Mouse (Mus musculus): ENCODE measurements around the gene Gpr149. TPM values are rescaled to one million over a fixed set of nuclear protein-coding genes. Genes with fewer than 3 reads are reported as not detected.

The Gpr149 gene
- 0.11 TPM in 1 of 2 replicates, not detected in the other for polyA plus RNA-seq (2014; fragmentation: Nextera tagmentation; extraction: Ambion mirVana)

DNA sequence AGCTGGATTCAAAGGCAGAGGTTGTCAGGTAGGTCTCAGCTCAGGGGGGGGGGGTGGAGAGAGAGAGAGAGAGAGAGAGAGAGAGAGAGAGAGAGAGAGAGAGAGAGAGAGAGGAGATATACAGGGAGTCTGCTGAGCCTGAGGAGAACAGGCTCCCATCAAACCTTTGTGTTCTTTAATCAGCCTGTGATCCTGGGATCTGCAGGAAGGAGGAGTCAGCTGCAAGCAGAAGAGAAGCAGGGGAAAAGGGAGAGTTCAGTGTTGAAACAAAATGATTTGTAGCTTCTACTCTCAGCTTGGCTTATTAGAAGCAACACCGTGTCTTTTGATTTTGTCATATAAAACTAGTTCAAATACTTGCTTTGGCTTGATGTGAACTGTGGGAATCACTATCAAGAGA lies at the start of gene Gpr149:
TSS of gene Gpr149 (minus strand) at position 168 of the 400 bp plus-strand sequence.
- H3K4me1 ChIP-seq (replicated peaks; ENCODE audit: control insufficient read depth, insufficient read depth, low read length), result no peaks in the 10 kb centered on the region
- H3K36me3 ChIP-seq (ENCODE audit: control insufficient read depth, insufficient read depth, low read length), result no peaks in the 10 kb centered on the region
- 53% methylated on average over 1 of the region's 1 CpGs for WGBS
- no peak within 1 kb of the TSS for H3K9ac ChIP-seq (ENCODE audit: low read length)
- peaks cover 20% of the 10 kb centered on the region; the same call in 1 of the 2 replicates for H3K27me3 ChIP-seq (replicated peaks; ENCODE audit: control insufficient read depth, insufficient read depth, low read length)
- no peaks in the 10 kb centered on the region for H3K9me3 ChIP-seq (ENCODE audit: control insufficient read depth, low read length)
- ATAC-seq (replicated peaks; ENCODE audit: low FRiP score, low TSS enrichment, low read depth) (no peak), DNase-seq (ENCODE audit: low spot score) (no peak)
- H3K27ac ChIP-seq (ENCODE audit: low read depth), result no peak within 1 kb of the TSS
- peak within 1 kb of the TSS; percentile 82 for H3K4me2 ChIP-seq (ENCODE audit: low read length)
- peak within 1 kb of the TSS; percentile 45; the same call in 1 of the 2 replicates for H3K4me3 ChIP-seq (ENCODE audit: low read depth, low read length)

- 80% methylated on average over 1 of the region's 1 CpGs for WGBS
- no peak overlapping the region for H3K4me2 ChIP-seq (ENCODE audit: low read length)
- H3K4me1 ChIP-seq (replicated peaks; ENCODE audit: control insufficient read depth, insufficient read depth, low read length), result no peaks in the 10 kb centered on the region
- H3K4me3 ChIP-seq (ENCODE audit: low read depth, low read length), result no peak overlapping the region
- DNase-seq (ENCODE audit: low spot score), result no peak
- no peaks in the 10 kb centered on the region for H3K9me3 ChIP-seq (ENCODE audit: control insufficient read depth, low read length)
- no peak for ATAC-seq (replicated peaks; ENCODE audit: low FRiP score, low TSS enrichment, low read depth)
- no peak overlapping the region for H3K9ac ChIP-seq (ENCODE audit: low read length)
- no peaks in the 10 kb centered on the region for H3K36me3 ChIP-seq (ENCODE audit: control insufficient read depth, insufficient read depth, low read length)
- H3K27ac ChIP-seq (ENCODE audit: low read depth), result no peak overlapping the region
- H3K27me3 ChIP-seq (replicated peaks; ENCODE audit: control insufficient read depth, insufficient read depth, low read length), result no peaks in the 10 kb centered on the region
Observed at GRCm38 (mm10) chr3:62650551-62650950, 45.6 kb upstream of the Gpr149 start.

DNA sequence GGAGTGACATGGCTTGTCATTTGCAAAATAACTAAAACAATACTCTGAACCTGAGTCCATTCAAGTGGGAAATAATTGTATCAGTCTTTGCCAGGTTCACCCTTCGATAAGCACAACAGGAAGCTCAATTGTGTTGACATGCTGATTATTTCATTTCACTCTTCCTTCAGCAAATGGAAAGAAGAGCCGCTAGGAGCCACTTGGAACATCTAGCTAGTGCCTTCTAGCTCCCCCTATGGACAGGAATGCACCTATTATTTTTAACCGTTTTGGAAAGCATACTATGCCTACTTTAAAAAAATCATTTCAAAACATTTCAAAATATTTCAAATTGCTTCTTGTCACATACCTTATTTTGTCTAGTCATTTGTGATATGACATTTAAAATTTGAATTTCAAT lies 5.9 kb upstream of the Gpr149 start:
- Histone ChIP-seq H3K4me1 (replicated peaks; ENCODE audit: control insufficient read depth, insufficient read depth, low read length) (no peaks in the 10 kb centered on the region), H3K36me3 (ENCODE audit: control insufficient read depth, insufficient read depth, low read length) (no peaks in the 10 kb centered on the region), H3K27me3 (replicated peaks; ENCODE audit: control insufficient read depth, insufficient read depth, low read length) (no peaks in the 10 kb centered on the region), H3K9me3 (ENCODE audit: control insufficient read depth, low read length) (no peaks in the 10 kb centered on the region), H3K4me2 (ENCODE audit: low read length) (no peak overlapping the region), H3K4me3 (ENCODE audit: low read depth, low read length) (no peak overlapping the region), H3K27ac (ENCODE audit: low read depth) (no peak overlapping the region), H3K9ac (ENCODE audit: low read length) (no peak overlapping the region)
- no peak for DNase-seq (ENCODE audit: low spot score)
- ATAC-seq (replicated peaks; ENCODE audit: low FRiP score, low TSS enrichment, low read depth), result no peak
- WGBS, result 67% methylated on average over 3 of the region's 3 CpGs

GRCm38 (mm10) chr3:62605931-62606330 lies 991 bp upstream of the Gpr149 start:
- Histone ChIP-seq H3K4me3 (ENCODE audit: low read depth, low read length) (no peak overlapping the region), H3K4me2 (ENCODE audit: low read length) (no peak overlapping the region), H3K27ac (ENCODE audit: low read depth) (no peak overlapping the region), H3K4me1 (replicated peaks; ENCODE audit: control insufficient read depth, insufficient read depth, low read length) (no peaks in the 10 kb centered on the region), H3K9ac (ENCODE audit: low read length) (no peak overlapping the region), H3K9me3 (ENCODE audit: control insufficient read depth, low read length) (no peaks in the 10 kb centered on the region), H3K36me3 (ENCODE audit: control insufficient read depth, insufficient read depth, low read length) (no peaks in the 10 kb centered on the region), H3K27me3 (replicated peaks; ENCODE audit: control insufficient read depth, insufficient read depth, low read length) (peaks cover 20% of the 10 kb centered on the region; the same call in 1 of the 2 replicates)
- 80% methylated on average over 2 of the region's 2 CpGs for WGBS
- ATAC-seq (replicated peaks; ENCODE audit: low FRiP score, low TSS enrichment, low read depth), result no peak
- DNase-seq (ENCODE audit: low spot score), result no peak

DNA sequence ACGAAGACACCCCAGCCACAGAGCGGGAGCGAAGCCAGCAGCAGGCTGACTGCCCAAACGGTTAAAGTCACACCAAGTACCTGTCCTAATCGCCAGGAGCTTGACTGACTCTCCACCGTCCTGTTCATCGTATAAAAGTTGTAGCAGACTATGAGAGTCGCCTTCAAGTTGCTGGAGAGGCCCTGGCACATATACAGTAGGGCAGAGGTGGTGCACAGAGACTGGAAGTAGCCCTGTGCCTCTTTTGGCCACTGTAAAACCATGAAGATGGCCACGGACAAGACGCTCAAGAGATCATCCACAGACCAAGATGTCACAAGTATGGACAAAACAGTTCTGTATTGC lies 921 bp downstream of the Gpr149 start:
- Histone ChIP-seq H3K27me3 (replicated peaks; ENCODE audit: control insufficient read depth, insufficient read depth, low read length) (peaks cover 20% of the 10 kb centered on the region; the same call in 1 of the 2 replicates), H3K4me2 (ENCODE audit: low read length) (peak overlapping the region; percentile 82), H3K9me3 (ENCODE audit: control insufficient read depth, low read length) (no peaks in the 10 kb centered on the region), H3K4me1 (replicated peaks; ENCODE audit: control insufficient read depth, insufficient read depth, low read length) (no peaks in the 10 kb centered on the region), H3K9ac (ENCODE audit: low read length) (no peak overlapping the region), H3K27ac (ENCODE audit: low read depth) (no peak overlapping the region), H3K4me3 (ENCODE audit: low read depth, low read length) (peak overlapping the region; percentile 45), H3K36me3 (ENCODE audit: control insufficient read depth, insufficient read depth, low read length) (no peaks in the 10 kb centered on the region)
- ATAC-seq (replicated peaks; ENCODE audit: low FRiP score, low TSS enrichment, low read depth) (no peak), DNase-seq (ENCODE audit: low spot score) (peak; percentile 52)
- WGBS, result 15% methylated on average over 10 of the region's 10 CpGs

GRCm38 (mm10) chr3:62603231-62604046 lies 1.5 kb downstream of the Gpr149 start:
- Histone ChIP-seq H3K27me3 (replicated peaks; ENCODE audit: control insufficient read depth, insufficient read depth, low read length) (peaks cover 20% of the 10 kb centered on the region; the same call in 1 of the 2 replicates), H3K9me3 (ENCODE audit: control insufficient read depth, low read length) (no peaks in the 10 kb centered on the region), H3K4me2 (ENCODE audit: low read length) (peak overlapping the region; percentile 82), H3K9ac (ENCODE audit: low read length) (no peak overlapping the region), H3K4me3 (ENCODE audit: low read depth, low read length) (peak overlapping the region; percentile 45), H3K4me1 (replicated peaks; ENCODE audit: control insufficient read depth, insufficient read depth, low read length) (no peaks in the 10 kb centered on the region), H3K27ac (ENCODE audit: low read depth) (no peak overlapping the region), H3K36me3 (ENCODE audit: control insufficient read depth, insufficient read depth, low read length) (no peaks in the 10 kb centered on the region)
- DNase-seq (ENCODE audit: low spot score) (peak; percentile 60), ATAC-seq (replicated peaks; ENCODE audit: low FRiP score, low TSS enrichment, low read depth) (0 out of 2 replicates have a peak, but pooled peaks have one; percentile 43)
- WGBS, result 1% methylated on average over 40 of the region's 40 CpGs

DNA sequence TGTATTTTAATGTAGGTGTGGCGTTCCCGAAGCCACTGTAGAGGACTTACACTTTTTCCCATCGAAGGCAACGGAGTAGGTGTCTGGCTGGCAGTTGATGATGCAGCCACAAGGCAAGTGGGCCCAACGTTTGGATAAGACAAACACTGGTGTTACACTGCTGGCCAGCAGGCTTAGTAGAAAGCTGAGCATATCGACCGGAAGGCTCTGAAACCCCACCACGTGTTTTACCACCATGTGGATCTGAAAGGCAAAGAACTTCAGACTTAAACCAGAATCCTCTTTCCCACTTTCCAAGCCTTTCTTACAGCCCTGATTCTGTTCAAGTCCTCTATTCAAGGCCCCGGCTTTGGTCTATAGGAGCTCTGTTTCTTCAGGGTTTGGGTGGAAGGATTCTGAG lies 2.5 kb downstream of the Gpr149 start:
- Histone ChIP-seq H3K27ac (ENCODE audit: low read depth) (no peak overlapping the region), H3K9ac (ENCODE audit: low read length) (no peak overlapping the region), H3K4me1 (replicated peaks; ENCODE audit: control insufficient read depth, insufficient read depth, low read length) (no peaks in the 10 kb centered on the region), H3K36me3 (ENCODE audit: control insufficient read depth, insufficient read depth, low read length) (no peaks in the 10 kb centered on the region), H3K27me3 (replicated peaks; ENCODE audit: control insufficient read depth, insufficient read depth, low read length) (peaks cover 20% of the 10 kb centered on the region; the same call in 1 of the 2 replicates), H3K4me2 (ENCODE audit: low read length) (no peak overlapping the region), H3K9me3 (ENCODE audit: control insufficient read depth, low read length) (no peaks in the 10 kb centered on the region), H3K4me3 (ENCODE audit: low read depth, low read length) (no peak overlapping the region)
- WGBS, result 72% methylated on average over 9 of the region's 9 CpGs
- DNase-seq (ENCODE audit: low spot score) (no peak), ATAC-seq (replicated peaks; ENCODE audit: low FRiP score, low TSS enrichment, low read depth) (no peak)

DNA sequence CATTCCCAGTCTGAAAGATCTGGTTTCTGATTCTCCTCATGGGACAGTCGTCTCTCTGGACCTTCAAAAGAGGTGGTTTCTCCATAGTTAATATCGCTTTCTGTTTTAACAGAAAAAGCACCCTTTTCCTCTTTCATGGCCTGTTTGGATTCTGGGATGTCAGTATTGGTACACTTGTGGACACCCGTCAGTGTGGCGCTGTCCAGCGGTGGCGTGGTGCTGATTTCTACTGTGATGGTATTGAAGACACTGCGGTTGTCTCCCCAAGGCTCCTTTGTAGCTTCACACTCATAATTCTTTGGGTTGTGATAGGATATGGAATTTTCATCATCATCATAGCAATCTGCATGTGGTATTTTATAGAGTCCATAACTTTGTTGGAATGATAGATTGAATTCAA lies 10.1 kb downstream of the Gpr149 start:
- H3K9ac ChIP-seq (ENCODE audit: low read length), result no peak overlapping the region
- peak; percentile 82 for DNase-seq (ENCODE audit: low spot score)
- no peak overlapping the region for H3K27ac ChIP-seq (ENCODE audit: low read depth)
- ATAC-seq (replicated peaks; ENCODE audit: low FRiP score, low TSS enrichment, low read depth), result no peak
- no peaks in the 10 kb centered on the region for H3K27me3 ChIP-seq (replicated peaks; ENCODE audit: control insufficient read depth, insufficient read depth, low read length)
- WGBS, result 27% methylated on average over 7 of the region's 7 CpGs
- H3K4me1 ChIP-seq (replicated peaks; ENCODE audit: control insufficient read depth, insufficient read depth, low read length), result no peaks in the 10 kb centered on the region
- no peaks in the 10 kb centered on the region for H3K36me3 ChIP-seq (ENCODE audit: control insufficient read depth, insufficient read depth, low read length)
- no peaks in the 10 kb centered on the region for H3K9me3 ChIP-seq (ENCODE audit: control insufficient read depth, low read length)
- H3K4me2 ChIP-seq (ENCODE audit: low read length), result no peak overlapping the region
- H3K4me3 ChIP-seq (ENCODE audit: low read depth, low read length), result no peak overlapping the region

DNA sequence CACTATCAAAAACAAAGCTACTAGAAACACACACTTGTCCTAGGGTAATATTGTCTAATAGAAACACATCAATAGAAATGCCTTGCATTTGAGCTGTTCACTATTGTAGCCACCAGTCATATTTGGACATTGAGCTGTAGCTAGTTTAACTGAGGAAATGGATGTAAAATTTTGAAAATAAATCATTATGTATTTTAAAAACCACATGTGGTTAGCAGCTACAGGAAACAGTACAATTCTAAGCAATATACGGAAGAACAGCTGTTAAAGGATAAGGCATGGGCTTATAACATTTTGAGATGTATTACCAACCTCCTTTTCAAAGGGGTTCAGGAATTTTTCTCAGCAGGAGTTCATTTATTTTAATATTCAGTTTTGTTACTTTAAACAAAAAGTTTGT lies 19.9 kb downstream of the Gpr149 start:
- no peak overlapping the region for H3K4me2 ChIP-seq (ENCODE audit: low read length)
- WGBS, result 75% methylated on average over 1 of the region's 1 CpGs
- no peaks in the 10 kb centered on the region for H3K4me1 ChIP-seq (replicated peaks; ENCODE audit: control insufficient read depth, insufficient read depth, low read length)
- DNase-seq (ENCODE audit: low spot score) (no peak), ATAC-seq (replicated peaks; ENCODE audit: low FRiP score, low TSS enrichment, low read depth) (no peak)
- H3K9me3 ChIP-seq (ENCODE audit: control insufficient read depth, low read length), result no peaks in the 10 kb centered on the region
- H3K36me3 ChIP-seq (ENCODE audit: control insufficient read depth, insufficient read depth, low read length), result no peaks in the 10 kb centered on the region
- no peaks in the 10 kb centered on the region for H3K27me3 ChIP-seq (replicated peaks; ENCODE audit: control insufficient read depth, insufficient read depth, low read length)
- no peak overlapping the region for H3K27ac ChIP-seq (ENCODE audit: low read depth)
- no peak overlapping the region for H3K9ac ChIP-seq (ENCODE audit: low read length)
- no peak overlapping the region for H3K4me3 ChIP-seq (ENCODE audit: low read depth, low read length)
